Mouse (Mus musculus) bone marrow, adult 2 months (tissue): Measurements from ENCODE around the gene Nrl.

Source experiments
- CTCF ChIP-seq: fragments of 200-500 bp; IDR thresholded peaks from 2 replicates; pipeline ENCODE4 v1.5.1; 2011; ENCODE audit warnings: low read length, control low read depth; ENCODE audit not compliant: control insufficient read depth, insufficient read depth
- POLR2A ChIP-seq: fragments of 200-500 bp; IDR thresholded peaks from 2 replicates; pipeline ENCODE4 v1.6.1; 2011; ENCODE audit warnings: low read depth, mild to moderate bottlenecking, control low read depth, low read length, borderline replicate concordance; ENCODE audit not compliant: control insufficient read depth

- TF ChIP-seq CTCF: no peak
- TF ChIP-seq POLR2A: no peak
Observed at GRCm38 (mm10) chr14:55513927-55514326, 10.9 kb downstream of the Nrl start.
